In genomic region chr8:121665329-121665728, GRCm38 (mm10) we compare ENCODE assay signal across 8 mouse cellular contexts. TPM values are rescaled to one million over a fixed set of nuclear protein-coding genes. Genes with fewer than 3 reads are reported as not detected.
DNase-seq lines count a peak whose midpoint lies in the region; ATAC-seq lines count a peak whose summit lies in the region.

No protein-coding gene starts in this region.

- peak overlapping the region; percentile 54 for H3K27ac ChIP-seq in forebrain, embryonic 15.5 days (replicated peaks)
- H3K27ac ChIP-seq in limb, embryonic 11.5 days (replicated peaks; ENCODE audit: low read depth, low read length), result peak overlapping the region; percentile 56
- peak overlapping the region; percentile 82 for H3K27ac ChIP-seq in midbrain, embryonic 12.5 days (replicated peaks)

- H3K4me3 ChIP-seq in megakaryocyte, embryonic 14.5 days (replicated peaks), result peak overlapping the region; percentile 66
- no peak overlapping the region for H3K4me3 ChIP-seq in forebrain, embryonic 15.5 days
- no peak overlapping the region for H3K4me3 ChIP-seq in limb, embryonic 11.5 days (ENCODE audit: low read depth, low read length)
- H3K4me3 ChIP-seq in midbrain, embryonic 12.5 days, result peak overlapping the region; percentile 10; the same call in 1 of the 2 replicates

- WGBS in forebrain, embryonic 15.5 days, result 6% methylated on average over 16 of the region's 16 CpGs
- 3% methylated on average over 16 of the region's 16 CpGs for WGBS in limb, embryonic 11.5 days
- 5% methylated on average over 16 of the region's 16 CpGs for WGBS in midbrain, embryonic 12.5 days

- H3K9me3 ChIP-seq in megakaryocyte, embryonic 14.5 days, result no peaks in the 10 kb centered on the region
- no peaks in the 10 kb centered on the region for H3K9me3 ChIP-seq in forebrain, embryonic 15.5 days
- no peaks in the 10 kb centered on the region for H3K9me3 ChIP-seq in limb, embryonic 11.5 days (ENCODE audit: control insufficient read depth, low read length)
- H3K9me3 ChIP-seq in midbrain, embryonic 12.5 days, result no peaks in the 10 kb centered on the region

- H3K27me3 ChIP-seq in megakaryocyte, embryonic 14.5 days (replicated peaks), result peaks cover 88% of the 10 kb centered on the region
- no peaks in the 10 kb centered on the region for H3K27me3 ChIP-seq in forebrain, embryonic 15.5 days
- H3K27me3 ChIP-seq in limb, embryonic 11.5 days (ENCODE audit: control insufficient read depth, insufficient read depth, low read length), result no peaks in the 10 kb centered on the region
- H3K27me3 ChIP-seq in midbrain, embryonic 12.5 days, result peaks cover 8% of the 10 kb centered on the region; the same call in 1 of the 2 replicates

- H3K9ac ChIP-seq in forebrain, embryonic 15.5 days (replicated peaks), result no peak overlapping the region
- peak overlapping the region; percentile 41 for H3K9ac ChIP-seq in limb, embryonic 11.5 days (ENCODE audit: low read length)
- H3K9ac ChIP-seq in midbrain, embryonic 12.5 days (replicated peaks), result peak overlapping the region; percentile 17; the same call in 1 of the 2 replicates

- ATAC-seq in megakaryocyte, adult 5-6 weeks (ENCODE audit: poor library complexity, severe bottlenecking), result no peak
- ATAC-seq in forebrain, embryonic 15.5 days (replicated peaks), result no peak
- peak; percentile 48; the same call in 1 of the 2 replicates for ATAC-seq in limb, embryonic 11.5 days (ENCODE audit: insufficient number of reproducible peaks, low FRiP score, low TSS enrichment, low read depth)
- peak; percentile 49; the same call in 1 of the 2 replicates for ATAC-seq in midbrain, embryonic 12.5 days (ENCODE audit: low FRiP score, low read depth)

- peak overlapping the region; percentile 16; the same call in 1 of the 2 replicates for H3K4me2 ChIP-seq in forebrain, embryonic 15.5 days (replicated peaks)
- H3K4me2 ChIP-seq in limb, embryonic 11.5 days (ENCODE audit: low read depth, severe bottlenecking), result peak overlapping the region; percentile 36; the same call in 1 of the 2 replicates
- H3K4me2 ChIP-seq in midbrain, embryonic 12.5 days (replicated peaks), result peak overlapping the region; percentile 45

- H3K36me3 ChIP-seq in megakaryocyte, embryonic 14.5 days (replicated peaks; ENCODE audit: low read length), result no peaks in the 10 kb centered on the region
- H3K36me3 ChIP-seq in forebrain, embryonic 15.5 days, result no peaks in the 10 kb centered on the region
- no peaks in the 10 kb centered on the region for H3K36me3 ChIP-seq in limb, embryonic 11.5 days (ENCODE audit: control insufficient read depth, insufficient read depth, low read length)
- H3K36me3 ChIP-seq in midbrain, embryonic 12.5 days, result no peaks in the 10 kb centered on the region

- peak; percentile 84 for DNase-seq in heart, postnatal 4 days
- peak; percentile 76 for DNase-seq in limb, embryonic 11.5 days (ENCODE audit: low spot score)
- peak; percentile 40 for DNase-seq in urinary bladder, postnatal 25 days (ENCODE audit: low spot score)
- DNase-seq in frontal cortex, postnatal 36 days (ENCODE audit: low spot score in 2 of 2), result no peak

- peaks cover 19% of the 10 kb centered on the region for H3K4me1 ChIP-seq in megakaryocyte, embryonic 14.5 days
- H3K4me1 ChIP-seq in forebrain, embryonic 15.5 days, result peaks cover 25% of the 10 kb centered on the region
- H3K4me1 ChIP-seq in limb, embryonic 11.5 days (ENCODE audit: control insufficient read depth, insufficient read depth, low read length), result peaks cover 11% of the 10 kb centered on the region
- peaks cover 24% of the 10 kb centered on the region for H3K4me1 ChIP-seq in midbrain, embryonic 12.5 days

RNA-seq across cellular contexts. Expression of gene Zcchc14, which starts 12.6 kb away (rescaled TPM):
- polyA plus RNA-seq in megakaryocyte, embryonic 14.5 days (2012; ENCODE audit: insufficient read depth, low replicate concordance), result 0.19 and 0.36 TPM in 2 replicates
- 0.36 and 0.56 TPM in 2 replicates for total RNA-seq in megakaryocyte, adult 5-6 weeks (2015)
- total RNA-seq in megakaryocyte, adult 5-6 weeks (2017), result 0.04 and 0.99 TPM in 2 replicates
- 36.7 and 39.2 TPM in 2 replicates for polyA plus RNA-seq in forebrain, embryonic 15.5 days (2015; fragmentation: Nextera tagmentation; extraction: Ambion mirVana)
- total RNA-seq in heart, postnatal 4 days (2021), result 10 to 100 TPM; 41.0 to 42.9 TPM
- 19.0 and 20.5 TPM in 2 replicates for polyA plus RNA-seq in limb, embryonic 11.5 days (2014; fragmentation: Nextera tagmentation; extraction: Ambion mirVana)
- polyA plus RNA-seq in midbrain, embryonic 12.5 days (2016; fragmentation: Nextera tagmentation; extraction: Ambion mirVana), result 27.7 TPM in 2 replicates

Comparison
In these comparisons a context has a peak if more than half of its experiments do, and no peak if none do; other contexts are left out.
1. H3K4me3 ChIP-seq: peak in megakaryocyte, embryonic 14.5 days (single experiment) and midbrain, embryonic 12.5 days (single experiment); none in forebrain, embryonic 15.5 days (single experiment) and limb, embryonic 11.5 days (single experiment).
2. ATAC-seq: peak in limb, embryonic 11.5 days (single experiment) and midbrain, embryonic 12.5 days (single experiment); none in megakaryocyte, adult 5-6 weeks (single experiment) and forebrain, embryonic 15.5 days (single experiment).
3. DNase-seq: peak in heart, postnatal 4 days (single experiment), limb, embryonic 11.5 days (single experiment) and urinary bladder, postnatal 25 days (single experiment); none in frontal cortex, postnatal 36 days (0 of 2).
4. RNA of gene Zcchc14, which starts 12.6 kb away (polyA plus RNA-seq): 36.7 to 39.2 TPM in forebrain, embryonic 15.5 days, 27.7 TPM in midbrain, embryonic 12.5 days and 19.0 to 20.5 TPM in limb, embryonic 11.5 days; 0.19 to 0.36 TPM in megakaryocyte, embryonic 14.5 days; every median in the first group is over 10 times any median in the second.
5. Peak in every context shown above with its lines, with median percentiles within 50 percentile points of each other: H3K27ac ChIP-seq and H3K4me2 ChIP-seq.